Mouse (Mus musculus) kidney, adult 10 weeks (tissue): ENCODE data around the gene Olfr250. TPM values are rescaled to one million over a fixed set of nuclear protein-coding genes. Genes with fewer than 3 reads are reported as not detected.

Experiments
- polyA plus RNA-seq: library from polyadenylated mRNA; stranded (reverse); fragments of 350-450 nt; fragmentation: Illumina TruSeq; extraction: RNeasy Lipid Tissue Mini Kit (QIAGEN cat#74804); gene quantifications from one replicate; pipeline ENCODE4 v1.2.3, GENCODE M21; 2014; ENCODE audit warnings: low read depth, low replicate concordance

Olfr250 gene
- polyA plus RNA-seq, result not detected

GRCm38 (mm10) chr9:38366596-38366995 lies at the start of gene Olfr250:
Gene Olfr250, plus strand, starts transcription at chr9:38366896.

DNA sequence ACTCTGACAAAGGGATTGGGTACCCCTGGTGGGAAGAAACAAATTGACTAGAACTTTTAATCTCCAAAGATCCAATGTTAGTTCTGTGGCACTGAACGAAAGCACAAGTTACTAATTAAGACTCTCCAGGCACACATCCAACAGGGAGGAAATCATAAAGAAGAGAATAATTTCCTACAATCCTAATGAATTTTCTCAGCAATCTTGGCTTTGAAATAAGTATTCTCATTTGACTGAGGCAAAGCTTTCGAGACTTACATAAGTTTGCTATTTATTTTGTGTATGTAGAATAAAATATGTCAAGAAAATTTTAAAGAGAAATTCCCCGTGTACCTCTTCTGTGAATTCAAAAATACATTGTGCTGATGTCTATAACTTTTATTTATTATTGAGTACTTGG lies 37.9 kb upstream of the Olfr250 start, which contains the start of gene Olfr25:
Gene Olfr25 (plus strand): TSS at position 301 of the 400 bp plus-strand sequence.

DNA sequence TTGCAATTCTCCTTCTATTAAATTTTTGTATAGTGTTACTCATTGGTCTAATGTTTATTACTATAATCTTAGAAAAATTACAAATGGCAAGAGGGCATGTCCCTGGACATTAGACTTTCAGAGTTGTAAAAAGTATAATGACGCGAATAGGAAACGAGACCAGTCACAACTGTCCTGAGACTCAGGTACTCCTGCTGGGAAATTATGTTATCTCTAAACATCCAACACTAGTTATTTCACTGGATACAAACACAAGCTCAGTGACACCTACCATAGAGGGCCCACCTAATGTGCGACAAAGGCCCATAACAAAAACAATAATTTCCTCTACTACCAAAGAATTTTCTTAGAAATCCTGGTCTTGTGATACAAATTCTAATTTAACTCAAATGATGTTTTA lies 18.6 kb upstream of the Olfr250 start, which contains the start of gene Olfr898:
Gene Olfr898 (plus strand): TSS at position 301 of the 400 bp plus-strand sequence.

GRCm38 (mm10) chr9:38376786-38377185 lies 10.1 kb downstream of the Olfr250 start, which contains the start of gene Olfr251:
Gene Olfr251, plus strand, starts transcription at chr9:38377086.

DNA sequence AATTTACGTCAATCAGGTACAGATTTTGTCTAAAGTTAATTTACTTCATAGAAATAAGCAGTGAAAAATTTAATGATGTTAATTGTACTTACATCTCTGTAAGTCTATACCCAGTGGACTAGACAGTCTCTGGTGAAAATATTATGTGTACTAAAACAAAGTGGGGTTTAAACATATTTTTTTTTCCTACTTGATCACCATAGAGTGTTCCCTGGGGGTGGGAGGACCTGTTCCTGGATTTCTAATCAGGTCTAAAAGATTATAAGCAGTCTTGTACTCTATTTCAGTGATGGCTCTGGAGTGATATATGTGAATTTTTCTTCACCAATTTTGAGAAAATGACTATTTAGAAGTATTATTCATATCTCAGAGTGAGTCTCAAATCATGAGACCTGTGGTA lies 34.7 kb downstream of the Olfr250 start, which contains the start of gene Olfr147:
Gene Olfr147 (plus strand): TSS at position 301 of the 400 bp plus-strand sequence.

Other genes with a start within 250 kb of the Olfr250 start
- not detected for gene Olfr890, start 224.4 kb upstream of the Olfr250 start, polyA plus RNA-seq
- gene Olfr891, start 186.1 kb upstream of the Olfr250 start, polyA plus RNA-seq, result not detected
- not detected for gene Olfr893, start 158.5 kb upstream of the Olfr250 start, polyA plus RNA-seq
- gene Olfr894, start 148.8 kb upstream of the Olfr250 start, polyA plus RNA-seq, result not detected
- not detected for gene Olfr143, start 114.1 kb upstream of the Olfr250 start, polyA plus RNA-seq
- gene Olfr895, start 99.0 kb upstream of the Olfr250 start, polyA plus RNA-seq, result not detected
- gene Olfr896-ps1, start 75.8 kb upstream of the Olfr250 start, polyA plus RNA-seq, result not detected
- not detected for gene Olfr25, start 37.8 kb upstream of the Olfr250 start, polyA plus RNA-seq
- gene Olfr898, start 18.5 kb upstream of the Olfr250 start, polyA plus RNA-seq, result not detected
- gene Olfr251, start 10.2 kb downstream of the Olfr250 start, polyA plus RNA-seq, result not detected
- not detected for gene Olfr147, start 34.8 kb downstream of the Olfr250 start, polyA plus RNA-seq
- gene Olfr901, start 62.6 kb downstream of the Olfr250 start, polyA plus RNA-seq, result not detected
- gene Olfr902, start 80.8 kb downstream of the Olfr250 start, polyA plus RNA-seq, result not detected
- not detected for gene Olfr904, start 96.2 kb downstream of the Olfr250 start, polyA plus RNA-seq
- not detected for gene Olfr905, start 104.2 kb downstream of the Olfr250 start, polyA plus RNA-seq
- not detected for gene Olfr906, start 120.2 kb downstream of the Olfr250 start, polyA plus RNA-seq
- gene Olfr907, start 128.9 kb downstream of the Olfr250 start, polyA plus RNA-seq, result not detected
- gene Olfr911-ps1, start 154.7 kb downstream of the Olfr250 start, polyA plus RNA-seq, result not detected
- not detected for gene Olfr910, start 171.0 kb downstream of the Olfr250 start, polyA plus RNA-seq
- gene Olfr912, start 213.3 kb downstream of the Olfr250 start, polyA plus RNA-seq, result not detected
- gene Olfr913, start 225.9 kb downstream of the Olfr250 start, polyA plus RNA-seq, result not detected
- not detected for gene Olfr914, start 238.2 kb downstream of the Olfr250 start, polyA plus RNA-seq